Mouse (Mus musculus): Measurements from ENCODE around the gene Rgl2.

- TF ChIP-seq CTCF (IDR thresholded peaks at IDR 0.05; ENCODE audit: borderline replicate concordance, insufficient read depth, low read depth, low read length) (no peak), POLR2A (IDR thresholded peaks at IDR 0.05; ENCODE audit: borderline replicate concordance, insufficient read depth, low read length) (no peak)
Observed at GRCm38 (mm10) chr17:33962876-33963275, 33.5 kb downstream of the Rgl2 start.

Data from cerebellum, adult 2 months (tissue).